Comparison of ENCODE assay signal across 24 mouse cellular contexts in the genomic region with DNA sequence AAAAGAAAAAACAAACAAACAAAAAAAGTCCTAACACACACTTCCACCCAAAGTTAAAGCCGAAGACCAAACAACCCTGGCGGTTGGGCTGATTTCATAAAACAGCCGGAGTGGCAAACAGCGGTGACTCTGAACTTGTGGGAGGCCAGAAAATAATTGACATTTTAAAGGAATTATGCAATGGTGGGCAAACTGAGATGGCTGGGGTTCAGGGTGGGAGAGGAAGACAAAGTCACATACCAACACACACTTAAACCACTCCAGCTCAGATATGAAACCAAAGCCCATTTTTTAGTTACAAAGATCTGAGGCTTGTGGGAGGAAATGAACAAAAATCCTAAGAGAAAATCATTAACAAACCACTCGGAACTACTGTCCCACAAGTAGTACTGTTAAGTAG.
"Had no signal": no experiment of that assay in that cellular context is flagged by ENCODE, and none has a peak within 500 bp of the region (broad histone marks: within the 10 kb centered on the region; RNA-seq: fewer than 3 reads in every experiment).

No protein-coding gene starts in this region.

- H3K4me3 ChIP-seq: heart, embryonic 13.5 days; heart, embryonic 15.5 days; hindbrain, embryonic 13.5 days; hindbrain, embryonic 15.5 days; kidney, embryonic 15.5 days; limb, embryonic 13.5 days; limb, embryonic 15.5 days had no signal

- H3K9ac ChIP-seq: forebrain, postnatal 0 days; heart, embryonic 13.5 days; heart, embryonic 15.5 days; hindbrain, embryonic 13.5 days; hindbrain, embryonic 15.5 days; kidney, embryonic 15.5 days; limb, embryonic 13.5 days; limb, embryonic 15.5 days had no signal

- ATAC-seq: forebrain, postnatal 0 days; hindbrain, postnatal 0 days; intestine, embryonic 16.5 days had no signal

- H3K4me2 ChIP-seq: heart, embryonic 13.5 days; heart, embryonic 15.5 days; hindbrain, embryonic 13.5 days; hindbrain, embryonic 15.5 days; kidney, embryonic 15.5 days; limb, embryonic 13.5 days; limb, embryonic 15.5 days had no signal

- H3K27ac ChIP-seq: heart, embryonic 13.5 days; heart, embryonic 15.5 days; hindbrain, embryonic 13.5 days; hindbrain, embryonic 15.5 days; hindbrain, postnatal 0 days; kidney, embryonic 15.5 days; kidney, postnatal 0 days; limb, embryonic 13.5 days; limb, embryonic 15.5 days had no signal

- DNase-seq: forebrain, postnatal 0 days; gastrocnemius, postnatal 14 days; gastrocnemius, postnatal 36 days; heart, adult 18-20 months; heart, postnatal 14 days; heart, postnatal 36 days; kidney, adult 11 months; kidney, adult 2 months; kidney, adult 9 months; kidney, postnatal 14 days; kidney, postnatal 36 days; layer of hippocampus, adult 9-11 months; layer of hippocampus, postnatal 36 days; left cerebral cortex, postnatal 4 days had no signal

- H3K9me3 ChIP-seq: heart, embryonic 13.5 days; heart, embryonic 15.5 days; hindbrain, embryonic 13.5 days; hindbrain, embryonic 15.5 days; kidney, embryonic 15.5 days; limb, embryonic 13.5 days; limb, embryonic 15.5 days had no signal

- H3K27me3 ChIP-seq: heart, embryonic 13.5 days; heart, embryonic 15.5 days; hindbrain, embryonic 13.5 days; hindbrain, embryonic 15.5 days; kidney, embryonic 15.5 days; limb, embryonic 13.5 days; limb, embryonic 15.5 days had no signal

- H3K4me1 ChIP-seq: heart, embryonic 13.5 days; hindbrain, embryonic 13.5 days; hindbrain, embryonic 15.5 days; kidney, embryonic 15.5 days; limb, embryonic 13.5 days had no signal

- H3K36me3 ChIP-seq: heart, embryonic 13.5 days; heart, embryonic 15.5 days; hindbrain, embryonic 13.5 days; hindbrain, embryonic 15.5 days; kidney, embryonic 15.5 days; limb, embryonic 13.5 days; limb, embryonic 15.5 days had no signal
